Mouse (Mus musculus) CD4-positive, CD25-positive, alpha-beta regulatory T cell, adult 4 months (primary cell): ENCODE data around the gene Itfg1. TPM values are rescaled to one million over a fixed set of nuclear protein-coding genes. Genes with fewer than 3 reads are reported as not detected.
"Not testable (repeated sequence)": the region's sequence is repeated elsewhere in the genome, so short reads cannot be mapped to it uniquely, and the experiment has no call there.

ENCODE experiments used
- ATAC-seq: one replicate; pipeline ENCODE4 v1.8.0; 2017
- polyA plus RNA-seq, 2 experiments: library from polyadenylated mRNA; unstranded; fragments of 100-300 nt; shearing (Covaris generic); gene quantifications; one replicate each; pipeline ENCODE4 v1.2.1; 2017

Gene Itfg1
- polyA plus RNA-seq = 10 to 100 TPM; 19.9 to 20.8 TPM

DNA sequence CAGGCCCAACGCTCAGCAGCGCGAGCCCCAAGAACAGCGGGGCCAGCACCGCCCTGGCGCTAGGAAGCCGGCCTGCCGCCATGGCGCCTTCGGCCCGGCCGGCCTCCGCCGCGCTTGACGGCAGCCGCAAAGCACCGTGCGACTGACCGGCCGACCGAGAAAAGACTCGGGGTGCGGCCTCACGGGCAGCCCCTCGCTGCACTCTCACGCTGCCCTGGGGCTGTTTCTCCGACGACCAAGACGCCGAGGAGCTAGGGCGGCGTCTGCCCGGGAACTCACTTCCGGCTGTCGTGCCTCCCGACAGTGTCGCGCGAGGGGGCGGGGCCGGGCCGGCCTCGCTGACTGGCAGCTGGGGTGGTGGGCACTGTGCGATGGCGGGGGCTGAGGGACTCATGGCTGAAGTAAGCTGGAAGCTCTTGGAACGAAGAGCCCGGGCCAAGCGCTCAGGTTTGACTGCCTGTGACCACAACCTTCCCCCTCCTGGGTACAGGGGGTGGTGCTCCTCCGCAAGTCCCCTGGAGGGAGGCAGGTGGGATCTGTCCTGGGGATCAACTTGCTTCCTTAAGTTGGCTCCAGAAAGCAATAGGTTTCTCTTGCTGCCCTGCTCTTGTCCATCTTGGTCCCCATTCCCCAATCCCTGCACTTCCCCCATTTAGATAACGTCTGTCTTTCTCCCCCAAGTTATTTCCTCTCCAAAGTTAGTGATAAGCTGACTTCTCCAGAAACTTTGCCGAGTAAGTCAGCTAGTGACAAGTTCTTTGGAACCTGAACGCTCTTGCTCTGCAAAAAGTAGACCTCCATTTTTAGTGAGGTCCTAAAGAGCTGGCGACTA is at the start of gene Itfg1, which contains the start of gene Phkb:
TSS of gene Itfg1 (minus strand) at position 265 of the 832 bp plus-strand sequence.
TSS of gene Phkb (plus strand) at position 303 of the 832 bp plus-strand sequence.
- ATAC-seq = peak; percentile 89

DNA sequence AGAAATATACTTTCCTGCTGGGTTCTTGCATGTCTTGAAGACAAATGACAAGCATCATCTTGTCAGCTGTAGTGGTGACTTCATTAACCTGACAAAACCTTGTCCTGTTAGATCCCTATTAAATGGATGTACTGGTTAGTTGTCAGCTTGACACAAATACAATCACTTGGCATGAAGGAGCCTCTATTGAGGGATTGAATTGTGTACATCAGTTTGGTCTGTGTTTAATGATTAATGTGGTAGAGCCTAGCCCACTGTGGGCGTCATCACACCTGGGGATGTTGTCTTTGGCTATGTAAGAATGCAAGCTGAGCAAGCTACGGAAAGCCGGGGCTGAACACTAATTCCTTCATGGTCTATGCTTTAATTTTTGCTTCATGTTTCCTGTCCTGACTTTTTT is 44.1 kb upstream of the Itfg1 start:
- ATAC-seq = no peak

DNA sequence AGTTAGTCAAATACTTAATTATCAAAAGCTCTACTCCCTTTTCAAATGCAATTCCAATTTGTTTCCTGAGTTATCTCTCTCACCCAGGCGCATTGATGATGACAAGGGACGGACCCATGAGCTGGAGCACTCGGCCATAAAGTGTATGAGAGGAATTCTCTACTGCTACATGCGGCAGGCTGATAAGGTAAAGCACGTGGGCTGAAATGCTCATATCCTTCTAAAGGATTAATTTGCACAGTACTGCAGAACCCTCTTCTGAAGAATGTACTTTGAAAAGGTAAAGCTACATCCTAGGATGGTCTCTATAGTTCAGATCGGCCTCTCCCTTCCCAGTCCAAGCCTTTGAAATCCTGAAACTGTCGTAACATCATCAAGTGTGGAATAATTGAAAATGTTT is 38.9 kb upstream of the Itfg1 start:
- ATAC-seq = no peak

DNA sequence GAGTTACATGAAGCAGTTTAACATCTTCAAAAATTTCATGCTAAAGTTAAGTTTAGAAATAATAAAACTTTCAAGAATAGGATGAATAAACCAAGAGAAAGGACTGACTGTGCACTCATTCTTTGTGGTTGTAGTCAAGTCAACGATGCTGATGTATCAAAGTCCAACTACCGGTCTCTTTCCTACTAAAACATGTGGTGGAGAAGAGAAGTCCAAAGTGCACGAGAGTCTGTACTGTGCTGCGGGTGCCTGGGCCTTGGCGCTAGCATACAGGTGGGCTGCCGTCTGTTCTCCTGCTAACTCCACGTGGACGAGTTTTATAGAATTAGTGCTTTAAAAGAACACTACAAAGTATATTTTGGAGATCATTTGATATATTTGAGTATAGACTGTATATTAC is 37.3 kb upstream of the Itfg1 start:
- ATAC-seq = no peak

DNA sequence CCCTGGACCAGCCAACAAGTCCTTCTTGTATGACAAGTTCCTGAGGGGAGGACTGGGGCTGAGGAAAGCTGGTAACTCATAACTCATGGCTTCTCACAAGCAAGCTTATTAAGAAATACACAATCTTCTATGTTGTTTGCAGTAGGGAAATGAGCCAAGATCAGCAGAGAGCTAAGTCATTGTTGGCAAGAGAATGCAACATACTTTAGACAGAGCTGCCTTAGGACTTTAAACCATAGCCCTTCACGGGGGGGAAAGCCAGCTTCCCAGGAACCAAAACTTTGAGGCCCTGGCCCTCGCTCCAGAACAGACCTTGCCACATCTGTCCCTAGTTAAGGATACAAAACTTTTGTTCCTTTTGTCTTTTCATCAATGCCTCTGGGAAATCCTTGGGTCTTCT is 30.9 kb upstream of the Itfg1 start:
- ATAC-seq = no peak

DNA sequence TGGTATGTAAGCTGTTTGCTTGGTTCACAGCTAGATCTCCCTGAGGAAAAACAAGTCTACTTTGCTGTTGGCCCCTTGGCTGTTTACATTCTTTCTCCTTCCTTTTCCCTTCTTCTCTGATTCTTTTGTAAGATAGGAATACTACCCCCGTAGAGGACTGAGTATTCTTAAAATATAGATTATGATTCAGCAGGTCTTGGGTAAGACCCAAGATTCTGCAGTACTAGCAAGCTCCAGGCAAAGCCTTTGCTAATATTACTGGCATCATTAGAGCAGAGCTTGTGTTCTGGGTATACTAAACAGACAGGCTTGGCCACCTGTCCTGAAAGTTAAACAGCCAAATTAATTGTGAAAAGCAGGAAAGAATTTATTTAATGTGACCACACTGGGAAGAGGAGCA is 21.7 kb upstream of the Itfg1 start:
- no peak for ATAC-seq

DNA sequence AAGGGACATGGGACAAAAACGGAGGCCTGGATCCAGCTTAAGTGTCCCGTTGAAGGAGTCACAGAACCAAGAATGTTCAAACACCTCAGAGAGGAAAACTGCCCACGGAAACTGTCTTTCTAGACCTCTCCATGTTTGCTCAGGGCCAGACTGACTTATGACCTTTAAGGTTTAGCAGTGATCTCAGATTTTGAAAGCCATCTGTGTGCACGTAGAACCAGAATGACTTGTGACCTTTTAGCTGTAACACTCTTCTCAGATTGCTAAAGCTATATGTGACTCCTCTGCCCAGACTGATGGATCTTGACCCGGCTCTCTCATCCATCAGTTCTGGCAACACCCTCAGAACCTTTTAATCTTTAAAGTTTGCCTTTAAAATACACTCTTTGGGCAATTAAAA is 19.9 kb upstream of the Itfg1 start:
- ATAC-seq = no peak

DNA sequence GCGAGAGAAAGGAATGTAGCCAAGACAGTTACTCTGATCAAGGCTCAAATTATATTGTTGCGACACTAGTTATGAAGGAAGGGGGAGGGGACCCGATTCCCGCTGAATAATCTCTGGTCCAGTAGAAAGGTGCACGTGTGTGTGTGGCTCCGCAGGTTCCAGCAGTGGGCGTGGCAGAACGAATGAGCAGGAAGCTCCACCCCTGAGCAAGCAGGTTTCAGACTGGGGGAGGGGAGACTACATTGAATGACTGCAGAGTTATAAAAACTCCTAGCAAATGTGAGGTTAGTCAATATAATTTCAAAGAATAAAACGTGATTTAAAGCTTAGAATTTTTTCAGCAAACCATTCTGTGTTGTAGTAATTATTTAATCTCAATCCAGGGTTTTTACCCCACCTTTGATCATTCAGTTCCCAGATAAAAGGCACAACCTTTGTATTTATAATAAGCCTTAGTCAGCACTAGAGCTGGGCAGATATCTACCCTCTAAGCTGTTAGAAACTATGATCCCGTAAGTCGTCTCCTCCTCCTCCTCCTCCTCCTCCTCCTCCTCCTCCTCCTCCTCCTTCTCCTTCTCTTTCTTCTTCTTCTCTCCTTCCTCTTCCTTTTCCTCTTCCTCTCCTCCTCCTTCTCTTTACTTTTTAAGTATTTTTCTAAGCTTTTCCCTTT is 16.6 kb upstream of the Itfg1 start:
- not testable (repeated sequence) for ATAC-seq

DNA sequence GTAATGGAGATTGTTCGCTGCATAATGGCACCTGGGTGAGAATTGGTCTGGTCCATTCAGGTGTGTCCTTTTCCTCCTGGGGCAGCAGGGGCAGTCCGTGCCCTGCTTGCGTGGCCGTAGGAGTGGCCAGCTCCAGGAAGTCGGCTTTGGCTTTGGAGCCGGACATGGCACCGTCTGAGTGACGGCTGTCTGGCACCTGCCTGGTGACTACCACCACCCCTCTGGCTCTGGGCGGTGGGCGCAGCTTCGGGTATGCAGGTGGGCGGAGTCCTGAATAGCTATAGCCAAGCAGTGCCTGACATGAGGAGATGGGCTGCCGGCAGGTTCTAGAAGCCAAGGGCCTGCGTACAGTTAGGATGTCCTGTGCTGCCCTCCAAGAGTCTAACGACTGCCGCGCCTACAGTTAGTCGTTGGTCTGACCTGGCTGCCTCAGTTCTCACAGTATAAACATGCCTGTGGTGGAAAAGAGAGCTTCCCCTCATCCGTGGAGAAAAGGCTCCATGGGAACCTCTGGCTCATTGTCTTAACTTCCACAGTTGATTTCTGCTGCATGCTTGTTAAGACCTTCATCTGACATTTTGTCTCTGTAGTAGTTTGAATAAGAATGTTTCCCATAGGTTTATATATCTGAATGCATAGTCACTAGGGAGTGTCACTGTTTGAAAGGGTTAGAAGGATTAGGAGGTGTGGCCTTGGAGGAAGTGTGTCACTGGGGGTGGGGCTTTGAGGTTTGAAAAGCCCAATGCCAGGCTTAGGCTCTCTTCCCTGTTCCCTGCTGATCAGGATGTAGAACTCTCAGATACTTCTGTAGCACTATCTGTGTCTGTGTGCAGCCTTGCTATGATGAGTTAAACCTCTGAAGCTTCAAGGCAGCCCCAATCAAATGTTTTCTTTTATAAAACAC is 13.8 kb upstream of the Itfg1 start:
- no peak for ATAC-seq

DNA sequence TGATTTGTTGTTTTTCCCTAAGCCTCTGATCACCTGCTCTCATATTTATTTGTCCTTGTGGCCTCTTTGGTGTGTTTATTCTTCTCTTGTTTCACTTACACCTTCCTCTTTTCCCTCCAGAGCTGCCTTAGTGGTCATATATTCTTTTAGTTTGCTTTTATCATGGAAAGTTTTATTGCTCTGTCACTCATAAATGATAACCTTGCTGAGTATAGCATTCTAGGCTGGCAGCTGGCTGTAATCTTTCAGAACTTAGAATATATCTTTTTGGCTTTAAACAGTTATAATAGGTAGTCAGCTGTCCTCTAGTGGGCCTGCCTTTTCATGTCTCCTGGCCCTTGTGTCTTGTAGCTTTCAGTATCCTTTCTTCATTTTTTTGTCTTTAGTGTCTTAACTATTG is 5.2 kb upstream of the Itfg1 start:
- no peak for ATAC-seq

DNA sequence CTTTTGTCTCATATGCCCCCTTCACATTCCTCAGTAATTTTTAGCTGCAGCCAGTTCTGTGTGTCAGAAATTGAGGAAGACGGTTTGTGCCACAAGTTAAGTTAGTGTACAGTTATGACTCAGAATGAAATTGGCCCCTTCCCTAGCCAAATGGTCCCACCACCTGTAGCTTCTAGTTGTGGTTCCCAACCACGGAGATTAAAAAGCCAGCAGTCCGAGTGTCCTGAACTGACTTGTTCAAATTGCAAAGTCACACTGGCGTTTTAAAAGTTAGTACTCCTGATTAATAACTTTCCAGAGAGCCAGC is 721 bp upstream of the Itfg1 start:
- ATAC-seq = peak; percentile 5

DNA sequence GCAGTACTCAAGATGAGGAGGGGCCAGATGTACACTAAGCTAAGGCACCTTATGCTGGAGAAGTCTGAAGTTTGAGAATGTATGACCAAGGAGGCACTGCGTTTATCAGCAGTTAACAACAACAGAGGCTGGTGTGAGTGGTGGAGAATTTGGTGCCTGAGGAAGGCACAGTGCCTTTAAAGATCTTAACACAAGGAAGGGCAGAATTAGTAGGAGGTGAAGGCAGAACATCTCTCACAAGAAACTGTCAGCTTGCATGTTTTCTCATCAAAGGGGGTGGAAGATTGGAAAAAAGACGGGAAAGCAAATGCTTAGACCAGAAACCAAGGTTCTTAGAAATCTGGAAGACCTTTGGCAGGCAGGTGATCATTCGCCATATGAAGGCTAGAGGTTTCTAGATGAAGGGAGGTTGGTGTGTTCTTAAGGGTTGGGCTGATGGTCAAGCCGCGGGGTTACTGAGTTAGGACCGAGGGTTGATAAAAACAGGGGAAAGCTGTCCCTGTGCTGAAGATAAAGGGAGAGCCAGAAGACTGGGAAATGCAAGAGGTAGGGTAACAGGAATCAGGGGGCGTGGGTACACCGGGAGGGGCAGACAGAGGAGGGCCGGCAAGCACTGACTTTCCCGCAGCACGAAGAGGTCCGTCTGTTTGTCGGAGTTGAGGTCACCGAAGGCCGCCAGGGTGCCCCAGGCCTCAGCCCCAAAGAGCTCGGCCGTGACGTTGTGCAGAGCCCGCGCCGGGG is 635 bp downstream of the Itfg1 start:
- ATAC-seq = no peak

DNA sequence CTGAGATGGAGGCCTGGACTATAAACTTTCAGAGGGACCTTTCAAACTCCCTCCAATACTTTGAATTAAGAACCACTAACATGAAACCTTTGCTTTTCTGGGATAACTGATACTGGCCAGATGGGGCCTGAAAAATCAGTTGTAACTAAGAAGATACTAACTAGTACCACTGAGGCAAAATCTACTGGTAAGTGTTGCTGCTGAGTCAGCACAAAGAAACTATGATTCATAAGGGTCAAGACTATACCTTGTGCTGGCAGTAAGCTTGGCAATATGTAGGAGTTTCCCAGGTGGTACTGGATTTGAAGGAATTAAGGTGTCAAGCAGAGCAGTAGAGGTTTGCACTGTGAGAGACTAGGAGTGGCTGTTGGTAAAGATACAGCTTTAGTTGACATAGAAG is 27.1 kb downstream of the Itfg1 start:
- ATAC-seq = no peak

DNA sequence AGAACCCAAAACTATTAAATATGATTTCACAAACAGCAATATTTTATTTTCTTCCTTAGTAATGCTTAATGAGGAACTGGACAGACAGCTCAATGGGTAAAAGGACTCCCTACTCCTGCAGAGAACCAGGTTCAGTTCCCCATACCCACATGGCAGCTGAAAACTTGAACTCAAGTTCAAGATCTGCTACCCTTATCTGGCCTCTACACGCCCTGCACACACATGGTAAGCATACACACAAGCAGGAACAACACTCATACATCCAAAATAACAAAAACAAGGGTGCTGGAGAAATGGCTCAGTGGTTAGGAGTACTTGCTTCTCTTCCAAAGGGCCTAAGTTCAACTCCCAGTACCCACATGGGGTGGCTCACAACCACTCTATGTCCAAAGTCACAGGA is 39.3 kb downstream of the Itfg1 start:
- no peak for ATAC-seq

DNA sequence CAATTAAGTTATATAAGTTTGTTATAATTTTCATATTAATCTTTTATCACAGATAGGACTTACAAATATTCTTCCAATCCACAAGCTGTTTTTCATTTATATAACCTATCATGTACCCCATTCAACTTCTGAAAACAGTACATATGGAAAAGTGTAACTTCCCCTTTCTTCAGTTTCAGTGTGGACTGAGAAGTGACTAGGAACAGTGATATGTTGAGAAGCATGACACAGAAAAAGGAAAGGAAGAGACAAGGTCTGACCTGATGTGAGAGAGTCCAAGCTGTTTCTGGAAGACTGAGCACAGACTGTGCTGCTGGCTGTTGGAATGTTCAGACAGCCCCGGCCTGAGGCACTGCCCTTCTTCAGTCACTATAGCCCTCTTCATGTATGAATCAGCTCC is 40.6 kb downstream of the Itfg1 start:
- no peak for ATAC-seq

DNA sequence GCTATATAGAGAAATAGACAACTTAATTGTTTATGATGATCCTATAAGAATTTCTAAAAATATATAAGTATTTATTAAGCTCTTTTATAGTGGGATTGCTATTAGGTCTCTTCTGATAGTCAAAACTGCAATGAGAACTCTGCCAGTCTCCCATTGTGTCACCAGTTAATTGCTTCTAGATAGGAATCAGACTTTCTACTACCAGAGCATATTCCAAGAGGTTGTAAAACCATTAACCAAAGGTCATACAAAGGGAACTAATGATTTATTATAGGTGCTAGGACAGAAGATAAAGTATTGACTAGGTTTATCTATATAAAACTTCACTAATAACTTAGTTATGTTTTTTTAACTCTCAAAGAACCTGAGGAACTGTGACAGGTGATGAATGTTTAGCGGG is 44.3 kb downstream of the Itfg1 start:
- not testable (repeated sequence) for ATAC-seq

DNA sequence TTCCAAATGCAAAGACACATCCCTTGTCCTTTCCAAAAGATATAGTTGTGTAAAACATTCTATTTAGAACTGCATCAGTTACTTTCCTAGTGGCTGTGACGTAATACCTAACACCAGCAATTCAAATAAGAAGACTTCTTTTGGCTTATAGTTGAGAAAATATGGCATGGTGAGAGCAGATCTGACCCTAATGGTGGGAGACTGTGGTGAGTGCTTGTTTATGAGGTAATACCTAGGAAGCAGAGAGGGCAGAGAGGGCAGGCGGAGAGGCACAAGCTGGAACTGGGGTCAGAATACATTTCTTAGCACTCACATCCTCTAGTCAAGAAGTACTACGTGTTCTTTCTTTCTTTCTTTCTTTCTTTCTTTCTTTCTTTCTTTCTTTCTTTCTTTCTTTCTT is 52.4 kb downstream of the Itfg1 start:
- no peak for ATAC-seq

DNA sequence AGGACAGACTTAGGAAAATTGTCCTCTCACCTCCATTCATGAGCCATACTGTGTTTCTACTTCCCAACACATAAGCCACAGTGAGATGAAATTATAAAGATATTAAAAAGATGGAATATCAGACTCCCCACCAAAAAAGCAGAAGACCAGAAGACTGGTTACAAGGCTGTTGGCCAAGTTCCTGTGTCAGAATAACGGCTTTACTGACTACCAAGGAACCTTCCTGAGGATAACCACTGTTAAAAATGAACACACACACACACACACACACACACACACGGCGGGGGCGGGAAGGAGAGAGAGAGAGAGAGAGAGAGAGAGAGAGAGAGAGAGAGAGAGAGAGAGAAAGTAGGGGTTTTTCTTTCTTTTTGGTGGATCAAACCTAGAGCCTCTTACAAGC is 52.8 kb downstream of the Itfg1 start:
- no peak for ATAC-seq

DNA sequence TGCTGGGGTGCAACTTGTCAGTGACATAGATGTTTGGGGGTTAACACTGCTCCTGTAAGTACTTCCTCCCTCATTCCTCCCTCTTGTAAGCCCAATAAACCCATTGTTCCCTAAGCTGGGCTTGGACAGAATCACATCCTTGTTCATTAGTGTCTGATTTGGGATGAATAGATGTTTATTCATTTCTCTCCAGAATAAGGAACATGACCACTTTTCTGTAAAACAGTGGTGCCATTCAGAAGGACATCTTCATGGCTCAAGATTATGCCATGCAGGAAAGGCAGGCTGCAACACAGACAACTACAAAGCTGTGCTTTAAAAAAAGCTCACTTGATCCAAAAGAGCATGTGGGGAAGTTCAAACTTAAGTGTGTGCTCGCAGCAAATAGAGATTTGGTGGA is 55.2 kb downstream of the Itfg1 start:
- ATAC-seq = no peak

DNA sequence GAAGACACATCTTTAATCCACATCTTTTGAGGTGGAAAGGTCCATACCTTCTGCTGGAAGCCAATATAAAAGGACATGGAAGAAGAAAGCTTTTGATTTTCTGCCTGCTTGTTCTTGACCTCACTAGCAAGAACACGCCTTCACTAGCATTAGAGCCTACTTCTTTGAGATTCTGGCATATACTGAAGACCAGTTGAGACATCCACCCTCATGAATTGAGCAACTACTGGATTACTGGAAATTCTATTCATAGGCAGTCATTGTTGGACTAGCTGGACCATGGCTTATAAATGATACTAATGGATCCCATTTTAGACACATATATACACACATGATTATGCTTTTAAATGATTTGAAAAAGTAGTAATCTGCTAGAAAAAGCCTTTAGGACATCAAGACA is 56.9 kb downstream of the Itfg1 start:
- no peak for ATAC-seq

DNA sequence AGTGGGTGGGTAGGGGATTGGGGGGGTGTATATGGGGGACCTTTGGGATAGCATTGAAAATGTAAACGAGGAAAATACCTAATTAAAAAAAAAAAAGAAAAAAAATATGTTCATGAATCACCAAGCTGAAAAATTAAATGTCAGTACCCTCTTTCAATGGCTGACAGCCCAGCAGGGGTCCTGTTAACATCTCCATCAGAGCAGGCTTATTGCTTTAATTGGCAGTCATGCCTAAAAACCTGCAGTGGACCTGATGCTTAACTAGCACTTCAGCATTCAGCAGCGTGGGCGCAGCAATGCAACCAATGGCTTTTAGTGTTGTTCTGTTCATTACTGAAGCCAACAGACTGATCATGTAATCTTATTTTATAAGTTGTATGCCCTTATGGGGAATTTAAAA is 60.6 kb downstream of the Itfg1 start:
- ATAC-seq = no peak

DNA sequence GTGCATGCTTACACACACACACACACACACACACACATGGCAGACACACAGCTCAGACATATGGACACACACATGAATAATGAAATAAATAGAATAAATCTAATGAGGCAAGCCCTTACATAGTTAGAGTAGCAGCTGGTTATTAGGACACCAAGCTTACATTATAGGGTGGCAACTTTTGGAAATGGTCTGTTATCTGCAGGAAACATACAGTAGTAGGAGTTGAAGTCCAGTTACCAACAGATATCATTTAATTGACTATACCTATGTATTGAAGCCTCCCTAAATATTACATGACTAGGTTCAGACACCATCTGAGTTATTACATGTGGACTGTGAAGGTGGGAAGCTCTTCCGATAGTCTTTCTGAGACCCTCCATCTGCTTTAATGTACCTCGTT is 95.7 kb downstream of the Itfg1 start:
- no peak for ATAC-seq

DNA sequence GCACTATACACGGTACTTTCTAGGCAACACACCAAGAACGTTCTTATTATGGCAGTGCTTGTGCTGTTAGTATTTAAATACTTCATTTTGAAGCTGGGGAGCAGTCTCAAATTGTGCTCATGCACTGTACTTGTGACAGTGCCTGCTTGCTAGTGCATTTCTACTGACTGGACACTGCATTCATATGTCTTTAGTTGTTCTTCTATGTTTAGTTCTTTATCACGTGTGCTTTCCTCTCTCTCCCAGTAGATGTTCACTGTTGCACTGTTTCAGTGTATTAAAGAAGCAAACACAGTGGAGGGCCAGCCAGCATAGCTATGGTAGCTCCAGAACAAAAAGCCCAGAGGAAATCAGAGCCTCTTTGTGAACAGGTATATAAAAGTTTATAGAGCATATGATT is 110.2 kb downstream of the Itfg1 start:
- no peak for ATAC-seq
